Mouse (Mus musculus) urinary bladder, postnatal 4 days (tissue): ENCODE results near the gene Ccdc62.

Source experiments
- DNase-seq, 2 experiments: peaks; one replicate each; pipeline ENCODE4 v3.0.0; 2021 to 2022; ENCODE audit warnings: low spot score in 2 of 2

The Ccdc62 gene

DNA sequence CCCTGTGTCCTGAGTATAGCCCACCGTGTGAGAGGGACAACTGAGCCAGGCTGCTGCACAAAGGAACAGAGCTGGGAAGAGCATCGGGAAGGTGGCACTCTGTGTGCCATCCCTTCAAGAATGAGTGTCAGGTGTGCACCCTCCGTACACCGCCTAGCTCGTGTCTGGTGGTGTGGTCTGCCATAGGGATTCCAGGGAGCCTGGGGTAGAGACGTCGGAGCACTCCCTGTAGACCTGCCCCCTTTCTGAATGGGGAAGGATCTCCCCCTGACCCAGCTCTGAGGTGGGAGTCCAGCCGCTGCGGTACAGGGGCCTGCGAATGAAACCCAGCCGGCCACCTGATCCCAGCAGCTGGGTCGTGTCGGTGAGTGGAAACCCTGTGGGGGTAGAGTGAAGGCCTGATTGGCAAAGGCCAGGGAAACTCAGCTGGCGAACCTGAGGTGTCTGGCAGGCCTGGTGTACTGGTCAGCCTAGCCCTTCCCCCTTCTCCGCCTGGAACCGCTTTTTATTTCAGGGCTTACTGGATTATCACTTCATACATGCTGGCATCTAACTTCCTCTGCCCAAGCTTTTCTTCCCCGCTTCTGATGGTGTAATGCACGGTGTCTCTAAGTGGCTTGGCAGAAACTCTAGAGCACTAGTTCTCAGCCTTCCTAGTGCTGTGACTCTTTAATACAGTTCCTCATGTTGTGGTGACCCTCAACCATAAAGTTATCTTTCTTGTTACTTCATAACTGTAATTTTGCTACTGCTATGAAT, 48.9 kb downstream of the Ccdc62 start:
- no peak for DNase-seq

DNA sequence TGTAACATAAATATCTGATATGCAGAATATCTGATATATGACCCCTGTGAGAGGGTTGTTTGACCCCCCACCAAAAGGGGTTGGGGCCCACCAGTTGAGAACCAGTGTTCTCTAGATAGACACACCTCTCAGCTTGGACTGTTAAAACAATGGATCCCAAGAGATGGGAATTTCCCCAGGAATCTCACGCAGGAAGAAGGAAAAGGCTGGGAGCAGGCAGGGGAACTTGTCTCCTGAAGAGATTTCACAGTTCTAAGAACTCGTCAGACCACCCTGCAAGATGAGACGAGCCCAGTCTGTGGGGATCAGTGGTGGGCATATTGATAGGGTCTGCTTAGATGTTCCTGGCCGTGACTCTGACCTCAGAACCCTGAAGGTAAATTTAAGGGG, 49.5 kb downstream of the Ccdc62 start:
- DNase-seq: no peak

DNA sequence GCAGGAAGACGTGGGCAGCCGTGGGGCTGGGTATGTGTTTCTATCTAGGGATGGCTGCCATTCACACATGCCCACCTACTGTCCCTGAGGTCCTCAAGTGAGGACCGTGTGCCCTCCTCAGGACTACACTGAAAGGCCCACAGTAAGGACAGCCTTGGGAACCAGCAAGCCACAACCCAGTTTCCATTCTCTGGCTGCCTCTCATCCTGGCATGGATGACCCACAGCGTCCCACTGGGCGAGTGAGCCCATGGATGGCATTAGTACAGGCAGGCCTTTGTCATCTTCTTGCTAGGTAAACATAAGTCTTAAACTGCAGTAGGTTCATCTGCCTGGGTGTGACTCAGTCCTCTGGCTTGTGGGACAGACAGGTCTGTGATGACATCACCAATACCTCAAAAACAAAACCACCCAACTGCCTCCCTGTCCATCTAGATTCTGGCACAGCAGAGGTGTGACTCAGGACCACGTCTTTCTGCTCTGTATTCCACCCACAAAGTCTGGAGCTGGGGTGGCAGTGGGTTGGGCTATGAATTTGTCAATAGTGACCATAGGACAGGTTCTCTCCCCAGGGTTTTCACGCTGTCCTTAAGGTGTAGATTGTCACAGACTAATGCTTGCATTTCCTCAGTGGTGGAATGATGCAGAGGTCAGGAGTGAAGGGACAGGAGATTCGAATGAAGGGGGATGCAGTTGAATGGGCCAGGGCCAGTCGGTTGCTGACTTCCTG, 50.2 kb downstream of the Ccdc62 start:
- DNase-seq: no peak

DNA sequence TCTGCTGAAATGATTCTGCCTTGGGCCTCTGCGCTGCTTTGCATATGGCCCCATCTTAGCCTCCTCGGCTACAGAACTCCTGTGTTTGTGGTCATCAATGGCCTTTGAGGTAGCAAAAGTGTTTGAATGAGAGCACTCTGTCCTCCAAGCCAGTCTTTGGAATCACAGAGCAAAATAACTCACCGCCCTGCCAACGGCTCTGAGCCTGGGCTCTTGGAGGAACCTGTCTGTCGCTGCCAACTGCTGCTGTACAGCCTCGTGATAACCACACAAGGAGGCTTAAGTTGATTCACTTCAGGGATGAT, 50.7 kb downstream of the Ccdc62 start:
- no peak for DNase-seq

DNA sequence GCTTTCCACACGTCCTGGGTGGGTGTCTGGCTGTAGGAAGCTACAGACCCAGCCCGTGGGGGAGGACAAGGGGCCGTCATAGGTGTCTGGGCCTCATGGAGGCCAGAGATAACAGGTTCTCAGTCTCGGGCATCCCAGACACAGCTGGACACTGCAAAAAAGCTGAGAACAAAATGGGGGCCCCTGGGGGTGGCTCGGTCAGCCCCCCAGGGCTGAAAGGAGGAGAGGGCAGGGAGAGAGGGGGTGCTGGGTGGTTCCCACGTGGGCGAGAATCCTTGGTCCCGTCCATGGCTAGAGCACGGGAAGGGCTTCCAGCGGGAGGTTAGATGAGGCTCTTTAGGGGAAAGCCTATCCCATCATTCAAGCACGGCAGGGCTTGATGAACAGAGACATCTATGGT, 52.4 kb downstream of the Ccdc62 start:
- DNase-seq: no peak

DNA sequence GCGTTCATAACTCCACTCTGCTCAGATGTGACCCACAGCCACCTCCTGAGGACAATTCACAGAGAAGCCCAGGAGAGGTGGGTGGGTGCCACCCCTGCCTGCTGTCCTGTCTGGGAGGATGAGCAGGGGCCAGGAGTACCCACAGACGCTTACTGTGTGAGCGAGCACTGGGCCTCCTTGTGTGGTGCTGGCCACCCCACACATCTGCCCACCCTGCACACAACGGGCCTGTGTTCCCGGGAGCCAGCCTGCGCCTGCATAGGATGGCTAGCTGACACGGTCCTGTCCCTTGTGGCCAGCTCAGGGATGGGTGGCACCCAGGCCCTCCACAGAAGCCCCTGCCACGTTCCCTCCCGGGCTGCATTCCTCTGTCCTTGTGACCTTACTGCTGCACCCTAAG, 55.0 kb downstream of the Ccdc62 start:
- no peak for DNase-seq

DNA sequence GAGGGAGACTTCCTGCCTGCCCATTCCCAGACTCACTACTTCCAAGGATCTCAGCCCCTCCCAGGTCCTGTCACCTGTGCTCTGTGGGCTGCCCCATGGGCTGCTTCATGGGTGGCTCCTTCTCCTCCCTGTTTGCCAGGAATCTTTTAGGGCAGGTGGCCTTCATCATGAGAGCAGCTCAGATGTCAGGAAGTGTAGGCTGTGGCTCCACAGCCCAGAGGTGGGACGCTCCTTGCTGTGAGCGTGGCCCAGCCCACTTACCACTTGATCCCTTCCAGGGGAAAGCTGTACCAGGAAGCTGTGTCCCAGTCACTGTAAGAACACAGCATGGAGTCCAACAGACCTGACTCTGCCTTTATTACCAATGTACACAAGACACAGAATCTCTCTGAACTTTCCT, 56.4 kb downstream of the Ccdc62 start:
- no peak for DNase-seq

DNA sequence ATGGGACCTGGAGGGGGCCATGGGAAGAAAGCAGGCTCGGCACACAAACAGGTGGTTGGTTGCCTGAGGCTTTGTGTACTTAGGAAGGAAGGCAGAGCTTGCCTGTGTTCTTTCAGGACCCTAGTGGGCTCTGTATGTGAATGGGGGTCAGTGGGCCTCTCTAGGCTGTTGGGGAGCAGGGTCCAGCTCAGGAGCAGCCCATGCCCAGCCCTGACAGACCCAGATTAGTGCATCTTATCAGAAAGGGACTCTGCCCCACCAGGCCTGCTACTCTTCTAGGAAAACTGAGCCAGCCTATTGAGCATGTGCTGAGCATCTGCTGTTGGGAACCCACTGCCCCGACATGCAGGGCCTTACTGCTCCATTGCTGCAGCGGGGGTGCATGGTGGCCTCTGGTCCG, 57.0 kb downstream of the Ccdc62 start:
- no peak for DNase-seq

DNA sequence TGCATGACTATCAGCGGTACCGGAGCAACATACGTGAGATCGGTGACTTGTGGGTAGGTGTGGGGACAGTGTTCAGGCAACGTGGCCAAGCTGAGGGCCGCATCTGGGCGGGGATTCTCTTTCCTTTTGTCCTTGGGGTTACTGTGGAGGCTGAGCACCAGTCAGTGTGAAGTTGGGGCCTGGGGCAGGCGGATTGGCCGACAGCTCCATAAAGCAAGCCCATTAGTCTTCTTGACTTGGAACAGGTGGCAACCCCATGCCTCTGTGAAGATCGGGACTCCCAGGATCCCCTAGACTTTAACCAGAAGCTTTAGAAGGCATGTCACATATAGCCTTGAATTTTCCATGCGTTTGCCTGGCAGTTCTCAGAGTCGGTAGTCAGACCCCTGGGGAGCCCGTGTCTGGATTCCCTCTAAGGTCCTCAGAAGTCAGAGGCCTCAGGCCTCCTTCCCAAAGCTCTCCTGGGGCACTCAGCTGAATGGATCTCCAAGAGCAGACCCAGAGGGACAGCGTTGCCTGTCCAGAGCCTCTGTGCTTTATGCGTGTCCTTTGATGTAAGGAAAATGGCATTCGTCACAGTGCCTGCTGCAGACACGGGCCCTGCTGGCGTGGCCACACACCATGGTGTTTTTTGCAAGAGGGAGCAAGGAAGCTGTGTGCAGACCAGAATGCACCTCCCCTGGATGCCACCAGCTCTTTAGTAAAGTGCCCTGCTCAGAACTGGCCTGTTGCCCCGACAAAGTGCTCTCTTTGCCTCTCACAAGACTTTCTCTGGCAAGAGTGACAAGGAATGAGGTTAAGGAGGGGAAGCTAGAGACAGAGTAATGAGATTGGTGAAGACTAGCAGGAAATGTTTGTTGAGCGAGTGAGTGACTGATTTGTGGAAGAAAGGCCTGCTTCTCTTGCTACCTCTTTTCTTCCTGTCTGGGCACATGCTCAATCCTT, 59.7 kb downstream of the Ccdc62 start:
- DNase-seq: no peak

DNA sequence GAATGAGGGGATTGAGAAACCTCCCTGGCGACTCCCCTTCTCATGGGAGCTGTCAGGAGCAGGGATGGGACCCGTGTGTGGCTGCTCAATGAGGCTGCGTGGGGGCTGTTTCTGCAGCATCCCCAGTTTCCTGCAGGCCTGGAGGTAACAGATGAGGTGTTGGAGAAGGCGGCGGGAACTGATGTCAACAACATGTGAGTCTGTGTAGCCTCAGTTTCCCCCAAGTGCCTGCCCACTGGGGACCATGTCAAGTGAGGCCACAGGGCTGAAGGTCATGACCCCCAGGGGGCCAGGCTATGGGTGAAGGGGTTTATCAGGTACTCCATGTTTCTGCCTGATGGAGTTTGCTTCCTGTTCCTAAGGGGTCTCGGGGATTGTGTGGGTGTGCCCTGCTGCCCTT, 60.8 kb downstream of the Ccdc62 start:
- DNase-seq: no peak

DNA sequence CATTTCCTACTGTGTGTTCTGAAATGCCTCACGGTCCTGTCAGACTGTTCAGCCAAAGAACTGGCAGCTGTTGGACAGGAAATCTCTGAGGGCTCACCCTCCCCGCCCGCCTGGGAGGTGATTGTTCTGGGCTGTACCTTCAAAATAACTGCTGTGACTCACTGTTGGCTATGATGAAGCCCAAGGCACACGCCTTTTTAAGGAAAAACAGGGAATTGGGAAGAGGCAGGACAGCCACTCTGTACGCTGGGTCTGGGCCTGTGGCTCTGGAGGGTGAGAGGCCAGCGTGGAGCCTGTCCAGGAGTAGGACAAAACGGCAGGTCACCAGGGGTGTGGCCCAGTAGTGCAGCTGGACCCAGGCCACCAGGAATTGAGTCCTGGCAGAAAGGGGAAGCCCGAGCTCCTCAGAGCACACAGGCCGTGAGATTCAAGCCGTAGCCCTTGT, 61.7 kb downstream of the Ccdc62 start:
- no peak for DNase-seq

DNA sequence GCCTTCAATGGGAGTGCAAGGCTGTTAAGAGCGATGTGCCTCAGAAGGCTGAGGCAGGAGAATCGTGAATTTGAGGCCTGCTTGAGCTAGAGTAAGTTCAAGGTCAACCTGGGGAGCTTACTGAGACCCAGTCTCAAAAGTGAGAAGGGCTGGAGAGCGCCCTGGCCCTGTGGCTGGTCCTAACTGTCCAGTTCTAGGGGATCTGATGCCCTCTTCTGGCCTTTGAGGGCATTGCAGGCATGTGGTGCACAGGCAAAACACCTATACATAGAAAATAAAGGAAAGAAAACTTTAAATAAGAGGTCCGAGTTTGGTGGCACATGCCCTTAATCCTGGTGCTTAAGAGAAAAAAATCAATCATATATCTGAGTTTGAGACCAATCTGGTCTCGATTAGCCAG, 62.3 kb downstream of the Ccdc62 start:
- DNase-seq: peak; percentile 68 to 89

DNA sequence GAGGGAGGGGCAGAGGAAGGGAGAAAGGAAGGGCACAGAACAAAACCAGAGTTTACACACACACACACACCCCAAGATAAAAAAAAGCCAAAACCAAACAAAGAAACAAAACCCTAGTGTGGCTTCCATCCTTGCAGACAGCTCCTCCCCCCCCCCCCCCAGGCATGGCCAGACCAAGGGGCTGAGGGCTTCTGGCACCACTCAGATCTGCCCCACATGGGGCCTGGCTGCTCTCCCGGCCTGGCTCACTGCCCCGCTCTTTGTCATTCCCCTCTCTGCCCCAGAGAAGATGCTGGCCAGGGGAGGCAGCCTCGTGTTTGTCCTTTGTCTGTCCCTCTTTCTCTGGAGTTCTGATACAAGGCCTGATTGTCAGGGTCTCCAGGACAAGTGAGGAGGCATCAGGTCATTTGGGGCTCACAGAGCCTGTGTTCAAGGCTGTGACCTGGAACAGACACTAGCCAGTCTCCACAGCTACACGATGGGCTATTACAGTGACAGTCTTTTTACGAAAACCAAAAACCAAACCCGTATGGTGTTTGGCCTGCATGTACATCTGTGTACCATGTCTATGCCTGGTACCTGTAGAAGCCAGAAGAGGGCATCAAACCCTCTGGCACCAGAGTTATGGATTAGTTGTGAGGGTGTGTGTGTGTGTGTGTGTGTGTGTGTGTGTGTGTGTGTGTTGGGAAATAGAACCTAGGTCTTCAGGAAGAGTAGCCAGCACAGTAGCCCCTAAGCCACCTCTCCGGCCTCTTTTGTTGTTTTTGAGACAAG, 63.0 kb downstream of the Ccdc62 start:
- DNase-seq: no peak

DNA sequence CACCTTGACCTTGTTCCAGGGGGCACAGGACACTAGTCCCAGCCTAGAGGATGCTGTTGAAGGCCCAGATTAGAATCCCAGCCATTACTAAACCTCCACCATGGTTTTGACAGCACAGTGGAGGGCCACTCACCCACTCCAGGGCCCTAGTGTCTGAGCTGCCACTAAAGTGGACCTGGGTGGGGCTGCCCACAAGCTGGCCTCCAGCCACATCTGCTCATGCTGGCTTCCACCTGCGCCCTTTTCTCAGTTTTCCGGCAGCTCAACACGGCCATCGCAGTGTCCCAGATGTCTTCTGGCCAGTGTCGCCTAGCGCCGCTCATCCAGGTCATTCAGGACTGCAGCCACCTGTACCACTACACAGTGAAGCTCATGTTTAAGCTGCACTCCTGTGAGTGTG, 64.0 kb downstream of the Ccdc62 start:
- DNase-seq: no peak

DNA sequence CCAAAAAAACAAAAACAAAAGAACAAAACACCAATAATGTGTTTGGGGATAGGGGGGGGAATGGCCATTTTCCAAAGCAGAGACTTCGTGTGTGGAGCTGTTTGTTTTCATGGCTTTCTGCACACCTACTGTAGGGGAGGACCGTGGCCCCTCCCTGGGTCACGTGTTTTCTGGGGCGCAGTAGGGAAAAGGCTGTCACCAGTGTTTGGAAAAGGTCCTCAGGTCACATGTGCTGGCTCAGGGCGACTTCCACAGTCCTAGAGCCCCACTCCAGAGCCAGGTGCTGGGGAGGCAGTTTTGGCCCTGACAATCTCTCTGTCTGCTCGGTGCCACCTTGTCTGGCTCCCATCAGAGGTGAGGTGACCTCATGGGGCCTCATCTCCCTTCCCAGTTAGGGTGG, 64.9 kb downstream of the Ccdc62 start:
- DNase-seq: no peak

DNA sequence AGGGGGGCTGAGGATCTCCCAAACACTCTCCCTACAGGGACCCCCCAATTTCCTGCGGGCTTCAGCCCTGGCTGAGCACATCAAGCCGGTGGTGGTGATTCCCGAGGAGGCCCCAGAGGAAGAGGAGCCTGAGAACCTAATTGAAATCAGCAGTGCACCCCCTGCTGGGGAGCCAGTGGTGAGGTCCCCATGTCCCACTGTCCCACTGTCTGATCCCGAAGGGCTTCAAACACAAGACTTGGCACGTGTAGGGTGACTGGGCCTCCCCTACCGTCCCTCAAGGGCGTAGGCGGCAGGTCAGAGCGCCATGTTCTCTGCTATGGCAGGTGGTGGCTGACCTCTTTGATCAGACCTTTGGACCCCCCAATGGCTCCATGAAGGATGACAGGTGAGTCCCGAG, 65.7 kb downstream of the Ccdc62 start:
- DNase-seq: no peak

DNA sequence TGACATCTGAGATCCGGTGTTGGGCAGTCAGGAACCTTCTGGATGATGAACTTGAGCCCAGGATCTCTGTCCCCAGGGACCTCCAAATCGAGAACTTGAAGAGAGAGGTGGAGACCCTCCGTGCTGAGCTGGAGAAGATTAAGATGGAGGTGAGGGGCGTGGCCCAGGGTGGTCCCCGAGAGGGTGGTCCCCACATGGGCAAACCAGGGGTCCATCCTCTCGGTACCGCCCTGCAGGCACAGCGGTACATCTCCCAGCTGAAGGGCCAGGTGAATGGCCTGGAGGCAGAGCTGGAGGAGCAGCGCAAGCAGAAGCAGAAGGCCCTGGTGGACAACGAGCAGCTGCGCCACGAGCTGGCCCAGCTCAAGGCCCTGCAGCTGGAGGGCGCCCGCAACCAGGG, 66.2 kb downstream of the Ccdc62 start:
- DNase-seq: no peak

DNA sequence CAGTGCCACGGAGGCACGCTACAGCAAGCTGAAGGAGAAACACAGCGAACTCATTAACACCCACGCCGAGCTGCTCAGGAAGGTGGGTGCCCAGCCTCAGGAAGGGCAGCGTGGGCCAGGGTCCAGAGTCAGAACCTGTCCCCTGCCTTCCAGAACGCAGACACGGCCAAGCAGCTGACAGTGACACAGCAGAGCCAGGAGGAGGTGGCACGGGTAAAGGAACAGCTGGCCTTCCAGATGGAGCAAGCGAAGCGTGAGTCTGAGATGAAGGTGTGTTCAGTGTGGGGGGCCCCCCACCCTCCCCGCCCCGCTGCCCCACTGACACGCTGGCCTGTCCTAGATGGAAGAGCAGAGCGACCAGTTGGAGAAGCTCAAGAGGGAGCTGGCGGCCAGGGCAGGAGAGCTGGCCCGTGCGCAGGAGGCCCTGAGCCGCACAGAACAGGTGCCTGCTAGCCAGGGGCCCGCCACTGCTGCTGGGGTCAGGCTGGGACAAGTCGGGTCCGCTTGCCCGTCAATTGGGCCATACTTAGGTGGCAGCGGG, 66.8 kb downstream of the Ccdc62 start:
- no peak for DNase-seq

DNA sequence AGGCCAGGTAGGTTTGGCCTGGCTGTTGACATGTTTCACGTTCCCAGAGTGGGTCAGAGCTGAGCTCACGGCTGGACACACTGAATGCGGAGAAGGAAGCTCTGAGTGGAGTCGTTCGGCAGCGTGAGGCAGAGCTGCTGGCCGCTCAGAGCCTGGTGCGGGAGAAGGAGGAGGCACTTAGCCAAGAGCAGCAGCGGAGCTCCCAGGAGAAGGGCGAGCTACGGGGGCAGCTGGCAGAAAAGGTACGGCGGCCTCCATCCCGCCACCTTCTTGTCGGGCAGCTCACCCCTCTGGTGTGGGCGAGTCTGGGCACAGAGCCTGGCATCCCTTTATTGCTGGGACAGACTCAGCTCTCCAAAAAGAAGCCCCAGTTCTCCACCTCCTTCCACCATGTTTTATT, 67.3 kb downstream of the Ccdc62 start:
- DNase-seq: no peak

DNA sequence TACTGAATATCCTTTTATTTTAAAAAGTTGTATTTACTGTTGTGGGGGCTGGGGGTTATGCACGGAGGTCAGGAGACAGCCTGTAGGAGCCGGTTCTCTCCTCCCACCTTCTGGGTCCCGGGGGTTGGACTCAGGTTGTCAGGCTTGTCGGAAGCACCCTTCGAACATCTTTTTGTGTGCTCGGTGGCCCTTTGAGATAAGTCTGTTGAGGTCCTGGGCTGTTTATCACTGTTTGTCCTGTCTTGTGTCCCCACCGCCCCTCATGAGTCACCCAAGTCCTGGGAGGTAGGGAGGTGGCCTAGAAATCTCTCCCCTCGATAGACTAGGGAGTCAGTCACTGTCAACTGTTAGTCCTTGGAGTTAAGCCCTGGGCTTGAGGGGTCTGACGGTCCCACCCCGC, 67.9 kb downstream of the Ccdc62 start:
- DNase-seq: no peak

DNA sequence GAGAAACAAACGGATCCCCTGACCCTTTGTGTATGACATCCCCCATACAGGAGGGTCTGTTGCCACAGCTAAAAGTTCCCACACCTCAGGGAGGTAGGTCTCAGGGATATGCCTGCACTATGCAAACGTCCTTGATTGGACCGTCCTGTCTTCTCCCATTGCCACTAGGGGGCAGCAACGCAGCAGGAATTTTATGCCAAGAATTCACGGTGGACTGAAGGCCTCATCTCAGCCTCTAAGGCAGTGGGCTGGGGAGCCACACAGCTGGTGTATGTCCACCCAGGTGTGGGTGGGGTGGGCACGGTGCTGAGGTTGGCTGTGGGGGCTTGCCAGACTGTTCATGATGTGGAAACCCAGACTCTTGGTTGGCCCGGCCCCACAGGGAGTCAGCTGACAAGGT, 70.3 kb downstream of the Ccdc62 start:
- peak; percentile 77 to 91 for DNase-seq

DNA sequence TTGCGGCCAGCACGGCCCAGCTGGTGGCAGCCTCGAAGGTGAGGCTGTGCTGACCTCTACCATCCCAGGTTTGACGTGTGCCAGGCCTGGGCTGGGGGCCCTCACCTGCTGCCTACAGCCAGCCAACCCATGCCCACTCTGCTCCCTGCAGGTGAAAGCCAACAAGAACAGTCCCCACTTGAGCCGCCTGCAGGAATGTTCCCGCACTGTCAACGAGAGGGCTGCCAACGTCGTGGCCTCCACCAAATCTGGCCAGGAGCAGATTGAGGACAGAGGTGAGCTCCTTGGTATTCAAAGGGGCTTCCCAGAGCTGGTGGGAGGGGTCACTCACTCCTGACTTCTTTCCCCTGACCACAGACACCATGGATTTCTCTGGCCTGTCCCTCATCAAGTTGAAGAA, 70.8 kb downstream of the Ccdc62 start:
- no peak for DNase-seq
